Mouse (Mus musculus) urinary bladder, postnatal 4 days (tissue): ENCODE results near the gene Ascc1.
"Not testable (repeated sequence)": the region's sequence is repeated elsewhere in the genome, so short reads cannot be mapped to it uniquely, and the experiment has no call there.

Experiments used
- DNase-seq, 2 experiments: peaks; one replicate each; pipeline ENCODE4 v3.0.0; 2021 to 2022; ENCODE audit warnings: low spot score in 2 of 2

Ascc1 gene

GRCm38 (mm10) chr10:60113965-60114690 is 111.5 kb downstream of the Ascc1 start:
- no peak for DNase-seq

GRCm38 (mm10) chr10:60115345-60116185 is 113.0 kb downstream of the Ascc1 start:
- DNase-seq = no peak

GRCm38 (mm10) chr10:60116997-60117396 is 114.4 kb downstream of the Ascc1 start:
- DNase-seq = no peak

- DNase-seq = no peak
Observed at GRCm38 (mm10) chr10:60118464-60118863, 115.9 kb downstream of the Ascc1 start.

- DNase-seq = no peak
Observed at GRCm38 (mm10) chr10:60120630-60121029, 118.0 kb downstream of the Ascc1 start.

- no peak for DNase-seq
Observed at GRCm38 (mm10) chr10:60124078-60124477, 121.5 kb downstream of the Ascc1 start.

GRCm38 (mm10) chr10:60125529-60126327 is 123.1 kb downstream of the Ascc1 start:
- no peak for DNase-seq

GRCm38 (mm10) chr10:60128287-60128686 is 125.7 kb downstream of the Ascc1 start:
- DNase-seq = no peak

- no peak for DNase-seq
Observed at GRCm38 (mm10) chr10:60130504-60130903, 127.9 kb downstream of the Ascc1 start.

GRCm38 (mm10) chr10:60133501-60133900 is 130.9 kb downstream of the Ascc1 start:
- DNase-seq = no peak

GRCm38 (mm10) chr10:60134201-60134600 is 131.6 kb downstream of the Ascc1 start:
- DNase-seq = no peak

- DNase-seq = not testable (repeated sequence)
Observed at GRCm38 (mm10) chr10:60136010-60136409, 133.4 kb downstream of the Ascc1 start.

- no peak for DNase-seq
Observed at GRCm38 (mm10) chr10:60136935-60137334, 134.3 kb downstream of the Ascc1 start.

GRCm38 (mm10) chr10:60138680-60139079 is 136.1 kb downstream of the Ascc1 start:
- DNase-seq = no peak

GRCm38 (mm10) chr10:60140751-60141150 is 138.1 kb downstream of the Ascc1 start:
- no peak for DNase-seq

- no peak for DNase-seq
Observed at GRCm38 (mm10) chr10:60141656-60142160, 139.1 kb downstream of the Ascc1 start.

- DNase-seq = not testable (repeated sequence)
Observed at GRCm38 (mm10) chr10:60147510-60148047, 145.0 kb downstream of the Ascc1 start.

- DNase-seq = peak; percentile 57 to 86
Observed at GRCm38 (mm10) chr10:60148087-60148486, 145.5 kb downstream of the Ascc1 start.
